3 mouse cellular contexts compared by ENCODE assay signal in genomic region chr10:40424428-40424827, GRCm38 (mm10).
DNase-seq lines count a peak whose midpoint lies in the region; ATAC-seq and TF ChIP-seq lines count a peak whose summit lies in the region.
"Not testable (repeated sequence)": the region's sequence is repeated elsewhere in the genome, so short reads cannot be mapped to it uniquely, and the experiment has no call there.

No protein-coding gene starts in this region.

- H3K4me3 ChIP-seq in ES-E14 (ENCODE audit: insufficient read depth in 1 of 2, low read depth in 1 of 2, low read length in 2 of 2, poor library complexity in 1 of 2, severe bottlenecking in 1 of 2); MEL (ENCODE audit: control insufficient read depth in 1 of 2, insufficient read depth in 1 of 2, low read depth in 2 of 2, low read length in 2 of 2); midbrain, embryonic 11.5 days (ENCODE audit: low read depth, low read length): not testable (repeated sequence)

- not testable (repeated sequence) for H3K36me3 ChIP-seq in ES-E14 (ENCODE audit: control insufficient read depth, insufficient read depth, low read length, poor library complexity, severe bottlenecking); MEL (ENCODE audit: control insufficient read depth in 1 of 2, insufficient read depth in 2 of 2, low read length in 2 of 2); midbrain, embryonic 11.5 days (ENCODE audit: control insufficient read depth, insufficient read depth, low read length)

- H3K27me3 ChIP-seq in MEL (ENCODE audit: control insufficient read depth in 1 of 2, insufficient read depth in 2 of 2, low read length in 2 of 2); midbrain, embryonic 11.5 days (ENCODE audit: control insufficient read depth, insufficient read depth, low read length): not testable (repeated sequence)

- not testable (repeated sequence) for H3K9me3 ChIP-seq in ES-E14 (ENCODE audit: control insufficient read depth, insufficient read depth, low read depth, low read length); MEL (replicated peaks; ENCODE audit: insufficient read depth, low read length); midbrain, embryonic 11.5 days (ENCODE audit: control insufficient read depth, low read length)

- not testable (repeated sequence) for H3K4me1 ChIP-seq in ES-E14 (ENCODE audit: control insufficient read depth in 2 of 2, insufficient read depth in 2 of 2, low read length in 2 of 2, poor library complexity in 1 of 2); MEL (ENCODE audit: control insufficient read depth in 1 of 2, insufficient read depth in 2 of 2, low read length in 2 of 2); midbrain, embryonic 11.5 days (ENCODE audit: control insufficient read depth, insufficient read depth, low read length)

- not testable (repeated sequence) for ATAC-seq in midbrain, embryonic 11.5 days (ENCODE audit: low FRiP score)

- TF ChIP-seq CTCF in MEL (IDR thresholded peaks at IDR 0.05 in 2 of 3, conservative IDR thresholded peaks at IDR 0.05 in 1 of 3; ENCODE audit: control insufficient read depth in 1 of 3, insufficient read depth in 1 of 3, low read depth in 2 of 3, low read length in 3 of 3, poor library complexity in 1 of 3, severe bottlenecking in 1 of 3) = not testable (repeated sequence)

- H3K9ac ChIP-seq in ES-E14 (ENCODE audit: insufficient read depth, low read depth, low read length, poor library complexity, severe bottlenecking); MEL (ENCODE audit: control insufficient read depth, low read depth, low read length, poor library complexity, severe bottlenecking); midbrain, embryonic 11.5 days (ENCODE audit: low read length): not testable (repeated sequence)

- WGBS in midbrain, embryonic 11.5 days = 100% methylated on average over 1 of the region's 4 CpGs

- TF ChIP-seq RAD21 in MEL (IDR thresholded peaks at IDR 0.05; ENCODE audit: low read depth, low read length) = not testable (repeated sequence)

- not testable (repeated sequence) for H3K4me2 ChIP-seq in midbrain, embryonic 11.5 days

- DNase-seq in ES-E14 (ENCODE audit: low read depth, low spot score); MEL (ENCODE audit: low read depth, low spot score): not testable (repeated sequence)
- peak; percentile 28 for DNase-seq in midbrain, embryonic 11.5 days (ENCODE audit: low spot score, missing footprints)

- not testable (repeated sequence) for TF ChIP-seq POLR2A in MEL (IDR thresholded peaks at IDR 0.05; ENCODE audit: control insufficient read depth in 1 of 2, insufficient read depth in 1 of 2, low read depth in 1 of 2, low read length in 2 of 2, poor library complexity in 1 of 2)

- not testable (repeated sequence) for H3K27ac ChIP-seq in ES-E14 (ENCODE audit: insufficient read depth, low read depth, low read length, poor library complexity, severe bottlenecking); MEL (ENCODE audit: control insufficient read depth, low read depth, low read length); midbrain, embryonic 11.5 days (ENCODE audit: low read depth, low read length)

- not testable (repeated sequence) for H3K79me2 ChIP-seq in MEL (ENCODE audit: control insufficient read depth, insufficient read depth, low read length, poor library complexity)

- not testable (repeated sequence) for TF ChIP-seq EP300 in MEL (IDR thresholded peaks at IDR 0.05; ENCODE audit: low read depth in 1 of 2, low read length in 2 of 2)

- in situ Hi-C loops in ES-E14 (cut with MboI; ENCODE audit: low sequenced_read_pairs in 2 of 2, unreplicated experiment in 2 of 2) = not testable (repeated sequence)

TF ChIP-seq in ES-E14, 5 proteins besides CTCF, POLR2A, EP300 and RAD21:
- peak; percentile 62; the same call in 1 of the 2 replicates for TF ChIP-seq ZNF384 (IDR thresholded peaks at IDR 0.05; ENCODE audit: low read depth, low read length)

TF ChIP-seq in MEL, 35 proteins besides CTCF, POLR2A, EP300 and RAD21:
- peak; percentile 64 for TF ChIP-seq ZNF384 (IDR thresholded peaks at IDR 0.05; ENCODE audit: low read depth, low read length)
